Mouse (Mus musculus): ENCODE data around the gene Sh3rf3.
A peak's percentile ranks its signal among the peaks of the same experiment; 100 is the strongest.

Sh3rf3 gene

DNA sequence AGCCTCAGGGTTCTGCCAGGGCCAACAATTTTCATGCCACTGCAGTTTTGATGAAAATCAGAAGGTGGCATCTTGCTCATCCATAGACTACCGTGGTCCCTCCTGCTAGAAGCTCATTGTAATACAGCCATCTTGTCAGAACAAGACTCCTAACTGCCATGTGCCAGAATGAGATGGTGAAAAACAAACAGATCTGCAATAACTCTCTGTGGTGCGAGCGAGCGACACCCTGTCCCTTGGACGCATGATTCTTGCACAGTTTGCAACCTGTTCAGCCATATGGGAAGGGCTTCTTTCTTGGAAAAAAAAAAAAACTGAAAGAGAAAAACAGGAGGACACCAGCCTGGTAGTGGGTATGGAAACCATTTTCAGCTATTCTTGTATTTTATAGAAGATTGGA lies 291.5 kb downstream of the Sh3rf3 start:
- DNase-seq (ENCODE audit: low read depth, low spot score) = no peak

- no peak for DNase-seq (ENCODE audit: low read depth, low spot score)
Observed at GRCm38 (mm10) chr10:59105885-59106284, 292.7 kb downstream of the Sh3rf3 start.

- DNase-seq (ENCODE audit: low read depth, low spot score) = no peak
Observed at GRCm38 (mm10) chr10:59106644-59107043, 293.5 kb downstream of the Sh3rf3 start.

GRCm38 (mm10) chr10:59109015-59109414 lies 295.9 kb downstream of the Sh3rf3 start:
- DNase-seq (ENCODE audit: low read depth, low spot score) = peak; percentile 47

GRCm38 (mm10) chr10:59110386-59110785 lies 297.2 kb downstream of the Sh3rf3 start:
- no peak for DNase-seq (ENCODE audit: low read depth, low spot score)

GRCm38 (mm10) chr10:59112755-59113154 lies 299.6 kb downstream of the Sh3rf3 start:
- DNase-seq (ENCODE audit: low read depth, low spot score) = no peak

DNA sequence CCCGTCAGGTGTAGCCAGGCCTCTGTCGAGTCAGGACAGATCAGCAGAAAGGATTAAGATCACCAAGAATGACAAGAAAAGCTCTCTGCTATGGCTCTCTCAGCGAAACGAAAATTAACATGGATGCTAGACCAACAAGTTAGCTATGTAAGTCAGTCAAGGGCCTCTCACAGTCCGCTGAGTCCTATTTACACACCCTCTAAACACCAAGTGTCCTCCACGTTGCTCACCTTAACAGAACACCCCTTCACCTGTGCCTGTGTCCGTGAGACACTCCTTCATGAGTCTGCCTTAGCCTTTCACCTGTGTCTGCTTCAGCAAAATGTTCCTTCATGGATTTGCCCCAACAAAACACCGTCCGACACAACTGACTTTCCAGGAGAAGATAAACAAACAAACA lies 300.2 kb downstream of the Sh3rf3 start:
- DNase-seq (ENCODE audit: low read depth, low spot score) = no peak

DNA sequence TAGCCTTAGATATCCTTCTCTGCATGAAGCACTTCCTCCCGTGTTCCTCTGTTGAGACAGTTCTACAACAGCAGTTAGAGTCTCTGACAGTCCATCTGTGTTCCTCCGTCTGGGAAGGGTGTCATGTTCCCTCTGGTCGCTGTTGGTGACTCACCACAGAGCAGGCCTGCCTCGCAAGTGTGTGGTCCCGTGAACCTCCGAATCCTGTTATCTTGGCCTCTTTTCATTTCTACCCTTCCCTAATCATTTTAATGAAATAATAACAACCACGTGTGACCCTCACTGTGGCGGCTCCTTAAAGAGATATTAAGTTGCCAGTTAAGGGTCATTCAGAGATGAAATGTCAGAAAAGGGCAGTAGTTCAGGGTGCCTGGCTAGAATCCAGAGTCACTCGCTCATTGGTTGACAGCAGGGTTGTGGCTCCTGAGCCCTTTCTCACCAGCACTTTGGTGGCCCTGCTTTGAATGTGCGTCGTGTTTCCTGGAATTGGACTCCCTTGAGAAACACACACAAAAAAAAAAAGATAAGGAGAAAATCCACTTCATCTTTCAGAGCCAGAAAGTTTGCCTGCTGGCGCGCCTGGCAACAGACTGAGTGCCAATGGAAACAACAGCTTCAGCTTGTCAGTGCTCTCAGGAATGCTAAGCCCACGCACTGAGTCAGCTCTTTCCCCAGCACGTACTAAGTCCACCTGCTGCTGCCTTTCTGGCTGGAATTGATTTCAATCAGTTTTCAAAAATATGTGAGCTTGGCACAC lies 301.6 kb downstream of the Sh3rf3 start:
- DNase-seq (ENCODE audit: low read depth, low spot score) = no peak

DNA sequence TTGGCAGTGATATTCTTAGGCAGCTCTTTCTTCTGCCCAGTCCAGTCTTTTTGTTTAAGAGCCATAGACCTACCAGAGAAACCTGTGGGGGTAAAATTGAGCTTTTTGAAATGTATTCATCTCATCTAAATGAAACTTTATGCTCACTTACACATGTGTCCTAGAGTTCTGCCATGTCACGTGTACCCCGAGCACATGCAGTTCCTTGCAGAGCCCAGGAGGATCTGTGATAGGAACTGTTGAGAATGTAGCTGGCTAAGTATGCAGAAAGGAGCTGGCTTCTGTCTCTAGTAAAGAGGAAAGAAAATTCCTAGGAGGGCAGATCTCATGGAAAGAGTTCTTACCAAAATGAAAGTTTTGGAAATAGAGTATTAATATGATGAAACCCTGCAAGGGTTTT lies 302.5 kb downstream of the Sh3rf3 start:
- DNase-seq (ENCODE audit: low read depth, low spot score) = no peak

DNA sequence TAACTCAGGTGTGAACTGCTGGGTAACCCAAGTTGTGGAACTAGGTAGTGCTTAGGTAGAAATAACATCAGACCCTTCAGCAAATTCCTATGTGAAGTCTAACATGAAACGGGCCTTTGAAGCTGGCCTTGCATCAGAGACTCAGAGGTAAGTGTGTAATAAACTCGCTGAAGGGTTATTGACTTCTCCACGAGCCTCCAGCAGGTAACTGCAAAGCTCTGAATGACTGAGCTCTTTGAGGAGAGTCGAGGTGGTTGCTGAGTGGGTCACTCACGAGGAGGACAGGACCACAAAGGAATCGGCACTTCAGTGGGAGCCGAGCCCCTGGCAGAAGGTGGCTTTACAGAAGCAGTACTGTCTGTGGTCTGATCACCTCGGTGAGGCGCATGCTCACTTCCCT lies 303.2 kb downstream of the Sh3rf3 start:
- DNase-seq (ENCODE audit: low read depth, low spot score) = no peak

DNA sequence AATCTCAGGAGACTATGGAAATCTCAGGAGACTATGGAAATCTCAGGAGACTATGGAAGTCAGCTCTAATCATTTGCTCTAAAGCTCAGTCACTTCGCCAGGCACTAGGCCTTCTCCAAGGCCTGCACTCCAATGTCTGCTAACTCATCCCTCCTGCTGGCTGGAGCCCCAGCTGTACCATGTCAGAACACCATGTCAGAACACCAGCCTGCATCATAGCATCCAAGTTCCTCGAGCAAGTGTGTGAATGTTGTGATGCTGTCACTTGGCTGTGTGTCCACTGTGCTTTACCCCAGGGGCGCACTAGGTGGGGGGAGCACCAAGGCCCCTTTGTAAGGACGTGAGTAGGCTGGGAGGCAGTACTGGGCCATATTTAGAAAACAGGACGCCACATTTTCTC lies 304.4 kb downstream of the Sh3rf3 start:
- DNase-seq (ENCODE audit: low read depth, low spot score) = no peak

DNA sequence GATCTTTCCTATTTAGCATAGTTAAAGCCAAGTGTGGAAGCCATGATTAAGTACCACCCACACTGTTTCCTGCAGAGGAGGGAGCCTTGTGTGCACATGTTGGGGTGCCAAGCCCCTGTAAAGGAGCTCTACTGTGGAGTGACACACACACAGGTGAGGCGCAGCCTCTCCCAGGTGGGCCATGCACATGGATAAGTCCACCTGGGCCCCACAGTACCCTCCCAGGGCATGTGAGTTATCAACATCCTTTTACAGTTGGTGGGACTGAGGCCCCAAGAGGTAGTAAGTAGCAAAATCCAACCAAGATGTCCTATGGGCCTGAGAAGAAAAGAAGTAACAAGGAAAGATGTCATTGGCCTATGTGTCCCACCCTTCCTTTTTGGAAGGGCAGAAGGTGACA lies 305.8 kb downstream of the Sh3rf3 start:
- DNase-seq (ENCODE audit: low read depth, low spot score) = no peak

- no peak for DNase-seq (ENCODE audit: low read depth, low spot score)
Observed at GRCm38 (mm10) chr10:59119811-59120210, 306.7 kb downstream of the Sh3rf3 start.

- no peak for DNase-seq (ENCODE audit: low read depth, low spot score)
Observed at GRCm38 (mm10) chr10:59125497-59125896, 312.3 kb downstream of the Sh3rf3 start.

- no peak for DNase-seq (ENCODE audit: low read depth, low spot score)
Observed at GRCm38 (mm10) chr10:59127637-59128036, 314.5 kb downstream of the Sh3rf3 start.

DNA sequence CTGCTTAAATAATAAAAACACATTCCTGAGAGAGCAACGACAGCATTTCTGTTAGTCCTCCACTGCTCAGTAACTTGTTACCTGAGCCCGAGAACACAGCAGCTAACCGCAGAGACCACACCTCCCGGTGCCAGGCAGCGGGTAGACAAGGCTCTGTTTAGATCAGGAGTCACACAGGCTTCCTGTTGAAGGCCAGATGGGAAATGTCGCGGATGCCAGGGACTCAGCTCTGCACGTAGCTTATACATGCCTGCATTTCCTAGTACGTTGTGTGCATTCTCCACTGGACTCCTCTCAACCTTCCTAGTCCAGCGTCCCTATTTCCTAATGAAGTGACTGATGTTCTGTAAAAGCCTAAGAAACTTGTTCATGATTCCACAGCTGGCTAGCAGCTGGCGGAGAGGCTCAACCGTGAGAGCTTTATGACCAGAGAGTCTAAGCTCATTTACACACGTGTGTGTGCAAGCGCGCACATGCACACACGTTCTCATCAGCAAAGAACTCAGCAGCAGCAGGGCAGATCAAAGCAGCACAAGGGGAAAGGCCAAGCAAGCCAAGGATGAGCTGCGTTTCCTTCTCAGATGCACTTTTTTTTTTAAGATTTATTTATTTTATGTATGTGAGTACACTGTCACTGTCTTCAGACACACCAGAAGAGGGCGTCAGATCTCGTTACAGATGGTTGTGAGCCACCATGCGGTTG lies 318.9 kb downstream of the Sh3rf3 start:
- no peak for DNase-seq (ENCODE audit: low read depth, low spot score)

DNA sequence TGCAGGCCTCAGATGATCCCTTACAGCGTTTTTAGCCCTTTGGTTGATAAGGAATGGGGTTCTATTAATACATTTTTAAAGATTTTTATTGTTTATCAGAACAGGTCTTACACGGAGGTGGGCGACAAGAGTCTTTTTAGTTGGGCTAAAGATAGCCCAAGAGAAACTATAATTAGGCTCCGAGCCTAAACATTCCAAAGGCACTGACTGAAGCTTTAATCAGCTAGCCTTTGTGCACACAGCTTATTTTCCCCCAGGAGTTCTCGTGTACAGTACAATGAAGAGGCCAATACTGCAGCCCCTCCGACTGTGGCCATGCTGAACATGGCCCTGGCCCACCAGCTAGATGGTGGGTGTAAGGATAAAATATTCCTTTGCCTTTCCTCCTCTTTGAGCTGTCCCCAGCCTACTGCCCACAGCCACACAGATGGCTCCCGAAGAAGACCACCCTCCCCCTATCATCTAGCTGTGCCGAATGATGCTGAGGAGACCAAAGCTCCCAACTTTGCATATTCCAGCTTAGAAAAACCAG lies 320.4 kb downstream of the Sh3rf3 start:
- no peak for DNase-seq (ENCODE audit: low read depth, low spot score)

- DNase-seq (ENCODE audit: low read depth, low spot score) = peak; percentile 29
Observed at GRCm38 (mm10) chr10:59149956-59150383, 336.8 kb downstream of the Sh3rf3 start.

DNA sequence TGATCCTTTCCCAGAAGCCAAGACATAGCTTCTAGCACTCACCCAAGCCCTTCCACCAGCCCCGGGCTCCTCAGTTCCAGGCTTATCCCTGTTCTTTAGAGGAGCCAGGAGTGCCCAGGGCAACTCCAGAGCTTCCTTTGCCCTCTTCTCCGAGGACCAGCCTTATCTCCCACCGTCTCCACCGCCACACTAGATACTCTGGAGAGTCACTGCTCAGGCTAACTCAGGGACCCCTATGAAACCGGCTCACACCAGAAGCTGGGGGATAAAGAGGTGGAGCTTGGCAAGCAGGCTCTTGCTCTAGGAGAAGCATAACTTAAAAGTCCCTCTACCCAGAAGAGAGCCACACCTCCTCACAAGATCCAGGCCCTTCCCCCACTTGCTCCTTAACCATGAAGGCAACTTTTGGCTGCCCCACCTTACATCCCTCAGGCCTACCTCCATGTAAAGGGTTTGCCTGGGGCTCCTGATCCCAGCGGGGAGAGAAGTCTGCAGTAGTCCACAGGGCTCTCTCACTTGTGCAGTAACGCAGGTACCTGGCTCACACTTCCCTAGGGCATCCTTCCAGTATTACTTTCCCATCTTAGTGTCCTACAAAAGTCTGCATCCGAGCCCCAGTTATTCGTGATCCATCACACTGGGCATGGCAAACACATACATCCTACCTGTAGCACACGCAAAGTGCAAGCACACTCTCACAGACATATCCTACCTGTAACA lies 337.9 kb downstream of the Sh3rf3 start:
- no peak for DNase-seq (ENCODE audit: low read depth, low spot score)

- no peak for DNase-seq (ENCODE audit: low read depth, low spot score)
Observed at GRCm38 (mm10) chr10:59152544-59153081, 339.5 kb downstream of the Sh3rf3 start.

DNA sequence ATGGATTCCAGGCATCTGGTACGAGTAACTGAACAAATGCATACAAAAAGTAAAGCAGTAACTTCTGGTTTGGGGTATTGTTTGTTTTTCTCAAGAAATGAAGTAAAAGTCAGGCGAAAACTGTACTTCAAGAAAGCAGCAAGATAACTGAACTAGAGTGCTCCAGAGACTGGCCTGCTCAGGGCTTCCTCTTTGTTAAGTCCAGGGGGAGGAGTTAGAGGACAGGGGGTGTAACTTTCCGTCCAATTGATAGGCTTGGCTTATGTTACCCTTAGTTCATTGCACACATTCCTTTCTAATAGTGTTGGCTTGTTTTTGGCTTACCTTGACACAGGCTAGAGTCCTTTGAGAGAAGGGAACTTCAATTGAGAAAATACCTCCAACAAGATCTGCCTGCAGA lies 345.5 kb downstream of the Sh3rf3 start:
- no peak for DNase-seq (ENCODE audit: low read depth, low spot score)

Data from WW6 (cell line).